Mouse (Mus musculus) heart, embryonic 15.5 days (tissue): ENCODE data around the gene Polg2. TPM values are rescaled to one million over a fixed set of nuclear protein-coding genes. Genes with fewer than 3 reads are reported as not detected.
"Not testable (repeated sequence)": the region's sequence is repeated elsewhere in the genome, so short reads cannot be mapped to it uniquely, and the experiment has no call there.

Experiments
- ATAC-seq: fragments of 200-750 bp; cut with Nextera tagmentation; replicated peaks from 2 replicates; pipeline ENCODE4 v1.8.0; 2017; ENCODE audit warnings: low read depth, moderate TSS enrichment; ENCODE audit not compliant: insufficient number of reproducible peaks, insufficient read depth, low FRiP score
- H3K27ac ChIP-seq: fragments of 300-500 bp; sonication (generic); 2 replicates; pipeline ENCODE4 v1.5.1; 2015; ENCODE audit warnings: mild to moderate bottlenecking, inconsistent platforms
- H3K27me3 ChIP-seq: fragments of 300-500 bp; sonication (generic); 2 replicates; pipeline ENCODE4 v1.6.1; 2015; ENCODE audit warnings: inconsistent platforms
- H3K36me3 ChIP-seq: fragments of 300-500 bp; sonication (generic); 2 replicates; pipeline ENCODE4 v1.6.1; 2015; ENCODE audit warnings: mild to moderate bottlenecking, inconsistent platforms
- H3K4me1 ChIP-seq: fragments of 300-500 bp; sonication (generic); replicated peaks from 2 replicates; pipeline ENCODE4 v1.6.1; 2015; ENCODE audit warnings: inconsistent platforms
- H3K4me2 ChIP-seq: fragments of 300-500 bp; sonication (generic); 2 replicates; pipeline ENCODE4 v1.6.1; 2015; ENCODE audit warnings: inconsistent platforms, mild to moderate bottlenecking, moderate library complexity
- H3K4me3 ChIP-seq: fragments of 300-500 bp; sonication (generic); 2 replicates; pipeline ENCODE4 v1.5.1; 2015; ENCODE audit warnings: mild to moderate bottlenecking, inconsistent platforms
- H3K9ac ChIP-seq: fragments of 300-500 bp; sonication (generic); 2 replicates; pipeline ENCODE4 v1.6.1; 2015; ENCODE audit warnings: mild to moderate bottlenecking, inconsistent platforms
- H3K9me3 ChIP-seq: fragments of 300-500 bp; sonication (generic); replicated peaks from 2 replicates; pipeline ENCODE4 v1.6.1; 2016; ENCODE audit warnings: inconsistent platforms
- WGBS: fragments of 180-500 bp; shearing (Covaris S2); methylation state at CpG from one replicate; pipeline ENCODE4 v1.1.7; 2015; ENCODE audit warnings: mixed read lengths; 5-methylcytosine and 5-hydroxymethylcytosine counted together
- polyA plus RNA-seq: library from polyadenylated mRNA; unstranded; fragments of >200 nt; fragmentation: Nextera tagmentation; extraction: Ambion mirVana; gene quantifications from 2 replicates; pipeline ENCODE4 v1.2.1, GENCODE M21; 2015

The Polg2 gene
- polyA plus RNA-seq, 1 experiment from 2014 or later, result 6.6 TPM

- no peak overlapping the region for H3K4me3 ChIP-seq
- H3K27ac ChIP-seq, result no peak overlapping the region
- no peaks in the 10 kb centered on the region for H3K36me3 ChIP-seq
- WGBS, result 83% methylated on average over 3 of the region's 3 CpGs
- H3K4me1 ChIP-seq, result peaks cover 25% of the 10 kb centered on the region
- no peak overlapping the region for H3K4me2 ChIP-seq
- no peak for ATAC-seq
- no peak overlapping the region for H3K9ac ChIP-seq
- H3K27me3 ChIP-seq, result no peaks in the 10 kb centered on the region
- H3K9me3 ChIP-seq, result no peaks in the 10 kb centered on the region
Observed at GRCm38 (mm10) chr11:106759028-106759427, 20.3 kb downstream of the Polg2 start.

GRCm38 (mm10) chr11:106755583-106755982 is 23.8 kb downstream of the Polg2 start:
- WGBS, result 32% methylated on average over 5 of the region's 5 CpGs
- Histone ChIP-seq H3K4me3 (no peak overlapping the region), H3K4me1 (0 out of 2 replicates have a peak, but pooled peaks cover under 1% of the 10 kb centered on the region), H3K27me3 (no peaks in the 10 kb centered on the region), H3K9ac (no peak overlapping the region), H3K9me3 (no peaks in the 10 kb centered on the region), H3K36me3 (no peaks in the 10 kb centered on the region), H3K4me2 (no peak overlapping the region), H3K27ac (no peak overlapping the region)
- no peak for ATAC-seq

- Histone ChIP-seq H3K27me3 (no peaks in the 10 kb centered on the region), H3K27ac (no peak overlapping the region)
- 65% methylated on average over 6 of the region's 6 CpGs for WGBS
Observed at GRCm38 (mm10) chr11:106753314-106753713, 26.0 kb downstream of the Polg2 start.

GRCm38 (mm10) chr11:106752103-106752502 is 27.2 kb downstream of the Polg2 start:
- 57% methylated on average over 7 of the region's 7 CpGs for WGBS

More at GRCm38 (mm10) chr11:106753314-106753713, 26.0 kb downstream of the Polg2 start:
- Histone ChIP-seq H3K9me3 (no peaks in the 10 kb centered on the region), H3K4me2 (no peak overlapping the region), H3K4me3 (no peak overlapping the region), H3K4me1 (no peaks in the 10 kb centered on the region), H3K9ac (no peak overlapping the region), H3K36me3 (no peaks in the 10 kb centered on the region)
- no peak for ATAC-seq

GRCm38 (mm10) chr11:106751039-106752018 is 28.0 kb downstream of the Polg2 start, which contains the start of gene Milr1:
Milr1 (plus strand) TSS chr11:106751226.
- 0 out of 2 replicates have a peak within 1 kb of the TSS, but pooled peaks have one; percentile 9 for H3K4me3 ChIP-seq
- no peaks in the 10 kb centered on the region for H3K4me1 ChIP-seq
- no peaks in the 10 kb centered on the region for H3K27me3 ChIP-seq
- no peaks in the 10 kb centered on the region for H3K36me3 ChIP-seq
- H3K9me3 ChIP-seq, result no peaks in the 10 kb centered on the region
- 68% methylated on average over 17 of the region's 17 CpGs for WGBS
- H3K27ac ChIP-seq, result peak within 1 kb of the TSS; percentile 48; the same call in 1 of the 2 replicates
- no peak for ATAC-seq
- H3K4me2 ChIP-seq, result 0 out of 2 replicates have a peak within 1 kb of the TSS, but pooled peaks have one; percentile 15
- H3K9ac ChIP-seq, result no peak within 1 kb of the TSS

More at GRCm38 (mm10) chr11:106752103-106752502, 27.2 kb downstream of the Polg2 start:
- Histone ChIP-seq H3K4me3 (no peak overlapping the region), H3K9ac (no peak overlapping the region), H3K4me1 (no peaks in the 10 kb centered on the region), H3K27me3 (no peaks in the 10 kb centered on the region), H3K36me3 (no peaks in the 10 kb centered on the region), H3K9me3 (no peaks in the 10 kb centered on the region), H3K4me2 (no peak overlapping the region), H3K27ac (peak overlapping the region; percentile 48; the same call in 1 of the 2 replicates)
- no peak for ATAC-seq

GRCm38 (mm10) chr11:106750121-106750751 is 29.1 kb downstream of the Polg2 start, which contains the start of gene Pecam1:
Pecam1 (minus strand) TSS chr11:106750628.
- Histone ChIP-seq H3K9me3 (no peaks in the 10 kb centered on the region), H3K9ac (no peak within 1 kb of the TSS), H3K4me3 (0 out of 2 replicates have a peak within 1 kb of the TSS, but pooled peaks have one; percentile 9), H3K27me3 (no peaks in the 10 kb centered on the region), H3K27ac (peak within 1 kb of the TSS; percentile 48; the same call in 1 of the 2 replicates), H3K4me2 (0 out of 2 replicates have a peak within 1 kb of the TSS, but pooled peaks have one; percentile 15), H3K4me1 (no peaks in the 10 kb centered on the region), H3K36me3 (no peaks in the 10 kb centered on the region)
- ATAC-seq, result no peak
- 70% methylated on average over 13 of the region's 13 CpGs for WGBS

GRCm38 (mm10) chr11:106749557-106750120 is 29.7 kb downstream of the Polg2 start:
- not testable (repeated sequence) for H3K36me3 ChIP-seq, H3K9me3 ChIP-seq, H3K27me3 ChIP-seq, H3K4me3 ChIP-seq, H3K27ac ChIP-seq, H3K9ac ChIP-seq, H3K4me1 ChIP-seq, H3K4me2 ChIP-seq, ATAC-seq
- 88% methylated on average over 7 of the region's 7 CpGs for WGBS

GRCm38 (mm10) chr11:106744949-106745348 is 34.4 kb downstream of the Polg2 start:
- Histone ChIP-seq H3K9ac (no peak overlapping the region), H3K4me1 (no peaks in the 10 kb centered on the region), H3K27me3 (no peaks in the 10 kb centered on the region), H3K9me3 (no peaks in the 10 kb centered on the region), H3K27ac (no peak overlapping the region), H3K4me2 (no peak overlapping the region), H3K36me3 (no peaks in the 10 kb centered on the region), H3K4me3 (no peak overlapping the region)
- no peak for ATAC-seq
- WGBS, result 88% methylated on average over 5 of the region's 5 CpGs

GRCm38 (mm10) chr11:106742388-106742841 is 36.9 kb downstream of the Polg2 start:
- Histone ChIP-seq H3K4me1 (peaks cover 2% of the 10 kb centered on the region), H3K4me3 (no peak overlapping the region), H3K36me3 (no peaks in the 10 kb centered on the region), H3K9me3 (no peaks in the 10 kb centered on the region), H3K27me3 (no peaks in the 10 kb centered on the region), H3K27ac (no peak overlapping the region), H3K4me2 (no peak overlapping the region), H3K9ac (no peak overlapping the region)
- 34% methylated on average over 6 of the region's 6 CpGs for WGBS
- no peak for ATAC-seq

GRCm38 (mm10) chr11:106741826-106742225 is 37.5 kb downstream of the Polg2 start:
- ATAC-seq, result no peak
- no peaks in the 10 kb centered on the region for H3K36me3 ChIP-seq
- no peak overlapping the region for H3K27ac ChIP-seq
- no peaks in the 10 kb centered on the region for H3K27me3 ChIP-seq
- no peaks in the 10 kb centered on the region for H3K9me3 ChIP-seq
- H3K4me1 ChIP-seq, result peaks cover 8% of the 10 kb centered on the region
- H3K4me2 ChIP-seq, result no peak overlapping the region
- H3K4me3 ChIP-seq, result no peak overlapping the region
- H3K9ac ChIP-seq, result no peak overlapping the region
- WGBS, result 90% methylated on average over 3 of the region's 3 CpGs

GRCm38 (mm10) chr11:106741232-106741631 is 38.1 kb downstream of the Polg2 start:
- no peak for ATAC-seq
- WGBS, result 78% methylated on average over 6 of the region's 6 CpGs
- Histone ChIP-seq H3K4me2 (no peak overlapping the region), H3K9me3 (no peaks in the 10 kb centered on the region), H3K27me3 (no peaks in the 10 kb centered on the region), H3K27ac (no peak overlapping the region), H3K9ac (no peak overlapping the region), H3K4me1 (peaks cover 11% of the 10 kb centered on the region), H3K4me3 (no peak overlapping the region), H3K36me3 (no peaks in the 10 kb centered on the region)
